Mouse (Mus musculus): ENCODE results near the gene Rorc.

The Rorc gene

GRCm38 (mm10) chr3:94377028-94377923, 4.7 kb downstream of the Rorc start:
- no peak for ATAC-seq (ENCODE audit: low TSS enrichment)

- peak; percentile 69 for ATAC-seq (ENCODE audit: low TSS enrichment)
Observed at GRCm38 (mm10) chr3:94379831-94380510, 7.4 kb downstream of the Rorc start.

GRCm38 (mm10) chr3:94382308-94382707, 9.7 kb downstream of the Rorc start:
- ATAC-seq (ENCODE audit: low TSS enrichment), result no peak

GRCm38 (mm10) chr3:94383476-94383875, 10.9 kb downstream of the Rorc start:
- ATAC-seq (ENCODE audit: low TSS enrichment), result no peak

- ATAC-seq (ENCODE audit: low TSS enrichment), result no peak
Observed at GRCm38 (mm10) chr3:94386671-94387070, 14.1 kb downstream of the Rorc start.

- no peak for ATAC-seq (ENCODE audit: low TSS enrichment)
Observed at GRCm38 (mm10) chr3:94387391-94387790, 14.8 kb downstream of the Rorc start.

GRCm38 (mm10) chr3:94388047-94388446, 15.5 kb downstream of the Rorc start:
- no peak for ATAC-seq (ENCODE audit: low TSS enrichment)

GRCm38 (mm10) chr3:94389420-94389819, 16.8 kb downstream of the Rorc start:
- ATAC-seq (ENCODE audit: low TSS enrichment), result no peak

GRCm38 (mm10) chr3:94391001-94391400, 18.4 kb downstream of the Rorc start:
- no peak for ATAC-seq (ENCODE audit: low TSS enrichment)

GRCm38 (mm10) chr3:94392128-94392527, 19.5 kb downstream of the Rorc start:
- ATAC-seq (ENCODE audit: low TSS enrichment), result no peak

GRCm38 (mm10) chr3:94393049-94393448, 20.5 kb downstream of the Rorc start:
- ATAC-seq (ENCODE audit: low TSS enrichment), result no peak

- ATAC-seq (ENCODE audit: low TSS enrichment), result no peak
Observed at GRCm38 (mm10) chr3:94396336-94396735, 23.7 kb downstream of the Rorc start.

GRCm38 (mm10) chr3:94396851-94397250, 24.3 kb downstream of the Rorc start:
- ATAC-seq (ENCODE audit: low TSS enrichment), result no peak

- ATAC-seq (ENCODE audit: low TSS enrichment), result peak; percentile 3; the same call in 1 of the 2 replicates
Observed at GRCm38 (mm10) chr3:94398217-94398616, 25.6 kb downstream of the Rorc start, which contains the start of gene Lingo4. Lingo4 (plus strand) TSS chr3:94398517.

- ATAC-seq (ENCODE audit: low TSS enrichment), result peak; percentile 77
Observed at GRCm38 (mm10) chr3:94398943-94399481, 26.4 kb downstream of the Rorc start.

GRCm38 (mm10) chr3:94399663-94400310, 27.2 kb downstream of the Rorc start:
- no peak for ATAC-seq (ENCODE audit: low TSS enrichment)

GRCm38 (mm10) chr3:94402451-94402850, 29.9 kb downstream of the Rorc start:
- ATAC-seq (ENCODE audit: low TSS enrichment), result no peak

GRCm38 (mm10) chr3:94404366-94405054, 31.9 kb downstream of the Rorc start:
- peak; percentile 85 for ATAC-seq (ENCODE audit: low TSS enrichment)

GRCm38 (mm10) chr3:94405561-94405960, 33.0 kb downstream of the Rorc start:
- no peak for ATAC-seq (ENCODE audit: low TSS enrichment)

GRCm38 (mm10) chr3:94412530-94412929, 39.9 kb downstream of the Rorc start:
- peak; percentile 45 for ATAC-seq (ENCODE audit: low TSS enrichment)

GRCm38 (mm10) chr3:94413031-94413679, 40.6 kb downstream of the Rorc start, which contains the start of gene Tdrkh:
Tdrkh (plus strand) TSS chr3:94413273.
- ATAC-seq (ENCODE audit: low TSS enrichment), result peak; percentile 99

Measured in frontal cortex, adult (tissue).